Mouse (Mus musculus) spleen, embryonic (tissue): ENCODE results near the gene Rad51ap1.

Experiments used
- CTCF ChIA-PET: fragments of 350-600 bp; sonication (Branson Sonifier 250); formaldehyde crosslinking; loops from one replicate; lab custom pipeline; 2022; lab: Charles Lee

Gene Rad51ap1

GRCm38 (mm10) chr6:126939487-126940171 is at the start of gene Rad51ap1, which contains the start of gene D6Wsu163e:
Rad51ap1 (minus strand) TSS chr6:126939587.
D6Wsu163e (plus strand) TSS chr6:126939962.
- CTCF ChIA-PET = interaction anchor here (0.6 kb wide), 3 partner anchors 24 to 1486 kb away, joined by 3 read pairs; no protein-coding TSS in a partner anchor

GRCm38 (mm10) chr6:126981539-126982234 is 42.3 kb upstream of the Rad51ap1 start:
- CTCF ChIA-PET = no interaction called here

DNA sequence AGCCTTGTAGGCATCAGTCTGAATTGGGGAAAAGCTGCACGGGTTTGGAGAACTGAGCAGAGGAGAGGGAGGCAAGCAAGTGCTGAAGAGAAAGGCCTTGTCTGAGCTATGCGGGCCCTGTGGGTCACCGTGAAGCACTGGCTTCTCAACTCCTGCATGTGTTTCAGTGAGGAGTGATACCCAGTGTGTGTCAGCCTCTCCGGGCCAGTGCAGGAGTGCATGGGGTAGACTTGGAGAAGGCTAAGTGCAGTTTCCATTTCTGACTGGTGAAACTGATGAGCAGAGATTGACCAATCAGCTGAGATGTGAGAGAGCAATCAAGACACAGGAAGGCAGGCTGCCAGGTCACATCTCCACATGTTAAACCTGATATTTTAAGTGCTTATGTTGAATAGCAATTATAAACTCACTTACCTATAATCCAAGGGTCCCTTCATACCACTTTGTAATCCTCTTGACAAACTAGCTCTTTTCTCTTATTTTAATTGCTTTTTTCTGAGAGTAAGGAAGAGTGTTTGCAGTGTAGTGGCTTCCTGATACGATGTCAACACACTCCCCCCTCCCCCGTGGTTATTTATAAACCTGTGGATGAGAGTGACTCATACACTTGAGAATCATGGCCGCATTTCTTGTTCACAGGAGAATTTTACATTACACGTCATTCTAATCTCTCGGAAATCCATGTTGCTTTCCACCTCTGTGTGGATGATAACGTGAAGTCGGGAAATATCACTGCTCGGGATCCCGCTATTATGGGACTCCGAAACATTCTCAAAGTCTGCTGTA is 27.0 kb upstream of the Rad51ap1 start:
- CTCF ChIA-PET = no interaction called here

DNA sequence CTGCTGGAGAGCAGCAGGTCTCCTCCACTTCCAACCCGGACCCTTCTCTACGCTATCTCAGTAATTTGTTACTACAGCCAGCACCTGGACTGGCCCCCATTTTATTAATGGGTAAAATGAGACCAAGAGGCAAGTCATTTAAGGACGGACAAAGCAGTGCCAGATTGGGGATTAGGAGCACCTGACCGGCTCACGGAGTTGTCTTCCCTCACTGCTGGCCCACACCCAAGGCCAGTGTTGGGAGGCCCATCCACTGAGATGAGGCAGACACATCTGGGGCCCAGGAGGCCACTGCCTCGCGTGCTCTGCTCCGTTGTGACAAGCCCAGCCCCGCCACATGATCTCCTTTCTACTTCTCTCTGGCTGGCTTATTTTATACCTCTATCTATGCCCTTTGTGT is 24.0 kb upstream of the Rad51ap1 start:
- CTCF ChIA-PET = no interaction called here

- CTCF ChIA-PET = no interaction called here
Measured at GRCm38 (mm10) chr6:126962709-126963108, 23.3 kb upstream of the Rad51ap1 start.

DNA sequence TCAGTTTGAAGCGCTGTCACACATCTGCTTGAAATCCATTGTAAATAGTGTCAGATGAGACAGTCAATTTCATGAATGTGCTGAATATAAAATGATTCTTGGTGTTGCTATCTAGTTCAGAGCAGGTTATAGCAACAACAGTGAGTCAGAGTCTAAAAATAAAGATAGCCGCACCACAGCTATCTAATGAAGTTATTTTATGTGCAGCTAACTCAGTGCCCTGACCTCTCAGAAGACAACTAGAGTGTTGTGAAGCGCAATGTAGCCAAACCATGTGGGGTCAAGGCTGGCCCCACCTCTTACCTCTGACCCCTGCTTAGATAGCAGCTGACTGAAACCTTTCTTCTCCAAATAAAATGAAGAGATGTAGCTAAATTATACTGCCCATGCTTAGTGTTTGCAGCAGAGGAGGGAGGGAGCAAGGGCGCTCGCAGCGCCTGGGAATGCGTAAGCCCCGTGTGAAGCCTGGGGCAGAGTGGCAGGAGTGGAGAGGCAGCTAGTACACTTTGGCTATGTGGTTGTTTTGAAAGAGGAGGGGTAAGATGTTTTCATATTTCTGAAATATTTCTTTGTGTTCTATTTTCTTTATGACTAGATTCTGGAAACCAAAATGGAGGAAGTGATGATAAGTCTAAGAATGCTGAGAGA is 22.1 kb upstream of the Rad51ap1 start:
- CTCF ChIA-PET = no interaction called here

DNA sequence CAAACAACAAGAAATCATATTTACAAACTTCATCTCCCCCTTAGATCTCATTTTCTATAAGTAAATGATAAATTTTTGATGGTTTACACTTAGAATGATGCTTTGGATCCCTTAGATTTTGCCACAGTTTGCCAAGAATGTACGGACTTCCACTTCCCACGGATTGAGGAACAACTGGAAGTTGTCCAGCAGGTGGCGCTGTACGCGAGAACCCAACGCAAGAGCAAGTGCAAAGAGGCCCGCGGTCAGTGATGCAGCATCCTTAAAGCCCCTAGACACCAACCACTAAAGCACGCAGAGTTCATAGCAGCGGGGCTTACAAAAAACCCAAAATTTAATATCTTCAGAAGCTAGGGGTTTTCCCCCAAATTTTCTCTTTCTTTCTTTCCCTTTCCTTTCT is 16.3 kb upstream of the Rad51ap1 start:
- CTCF ChIA-PET = interaction anchor here (0.6 kb wide), 1 partner anchor 151 kb away, joined by 19 read pairs; no protein-coding TSS in a partner anchor

DNA sequence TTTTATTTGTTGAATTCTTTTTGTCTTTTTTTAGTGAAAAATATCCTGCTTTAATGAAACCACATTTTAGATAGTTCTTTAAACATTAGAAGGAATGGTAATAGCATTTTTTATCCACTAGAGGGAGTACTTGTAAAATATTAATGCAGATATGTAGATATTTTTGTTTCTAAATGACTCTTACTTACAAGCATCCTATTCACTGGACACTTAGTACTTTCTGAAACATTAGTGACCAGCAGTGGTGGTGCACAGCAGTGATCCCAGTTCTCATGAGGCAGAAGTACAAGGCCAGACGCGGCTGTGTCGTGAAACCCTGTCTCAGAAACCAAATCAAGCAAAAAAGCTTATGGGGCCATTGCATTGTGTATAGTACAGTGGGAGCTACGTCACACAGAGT is 8.9 kb upstream of the Rad51ap1 start:
- CTCF ChIA-PET = no interaction called here

- CTCF ChIA-PET = interaction anchor here (0.6 kb wide), 3 partner anchors 25 to 1485 kb away, joined by 3 read pairs; no protein-coding TSS in a partner anchor
Measured at GRCm38 (mm10) chr6:126940451-126940850, 1.1 kb upstream of the Rad51ap1 start.

DNA sequence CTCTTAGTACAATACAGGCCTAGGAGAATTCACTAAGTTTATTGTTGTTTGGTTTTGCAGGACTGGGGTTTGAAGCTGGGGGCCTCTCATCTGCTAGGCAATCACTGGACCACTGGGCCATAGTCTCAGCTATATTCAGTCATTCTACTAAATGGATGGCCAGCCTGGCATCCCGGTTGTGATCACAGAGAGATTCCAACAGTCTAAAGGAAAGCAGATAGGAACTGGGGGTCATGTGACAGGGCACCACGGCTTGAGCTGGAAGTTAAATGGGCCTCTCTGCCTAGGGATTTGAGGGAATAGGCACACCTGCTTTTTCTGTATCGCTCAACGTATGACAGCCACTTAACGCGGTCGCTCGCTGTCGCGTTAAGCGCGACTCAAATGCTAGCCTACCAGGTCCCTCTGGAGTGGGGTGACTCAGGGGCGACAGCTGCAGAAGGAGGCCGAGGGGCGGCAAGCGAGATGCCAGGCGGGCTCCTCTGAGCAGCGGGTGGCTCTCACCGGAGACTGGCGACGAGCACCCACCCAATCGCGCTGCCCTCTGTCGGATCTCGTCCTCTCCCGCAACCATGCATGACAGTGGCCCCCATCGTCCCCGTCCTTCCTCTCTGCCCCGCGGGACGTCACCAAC is 417 bp downstream of the Rad51ap1 start:
- CTCF ChIA-PET = no interaction called here

GRCm38 (mm10) chr6:126938047-126938446 is 1.3 kb downstream of the Rad51ap1 start:
- CTCF ChIA-PET = no interaction called here

DNA sequence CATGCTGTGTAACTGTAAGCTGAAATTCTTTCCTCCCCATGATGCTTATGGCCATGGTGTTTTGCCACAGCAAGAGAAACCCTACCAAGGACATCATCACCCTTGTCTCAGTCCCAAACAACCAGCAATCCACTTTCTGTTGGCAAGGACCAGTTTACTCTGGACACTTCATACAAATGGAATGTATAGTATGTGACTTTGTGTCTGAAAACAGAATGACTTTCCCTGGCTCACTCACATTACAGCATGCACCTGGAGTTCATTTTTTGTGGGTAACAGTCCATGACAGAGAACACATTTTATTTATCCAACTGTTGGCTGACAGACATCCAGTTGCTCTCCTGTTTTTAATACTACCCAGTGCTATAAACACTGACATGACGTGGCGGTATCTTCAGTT is 6.5 kb downstream of the Rad51ap1 start:
- CTCF ChIA-PET = no interaction called here

DNA sequence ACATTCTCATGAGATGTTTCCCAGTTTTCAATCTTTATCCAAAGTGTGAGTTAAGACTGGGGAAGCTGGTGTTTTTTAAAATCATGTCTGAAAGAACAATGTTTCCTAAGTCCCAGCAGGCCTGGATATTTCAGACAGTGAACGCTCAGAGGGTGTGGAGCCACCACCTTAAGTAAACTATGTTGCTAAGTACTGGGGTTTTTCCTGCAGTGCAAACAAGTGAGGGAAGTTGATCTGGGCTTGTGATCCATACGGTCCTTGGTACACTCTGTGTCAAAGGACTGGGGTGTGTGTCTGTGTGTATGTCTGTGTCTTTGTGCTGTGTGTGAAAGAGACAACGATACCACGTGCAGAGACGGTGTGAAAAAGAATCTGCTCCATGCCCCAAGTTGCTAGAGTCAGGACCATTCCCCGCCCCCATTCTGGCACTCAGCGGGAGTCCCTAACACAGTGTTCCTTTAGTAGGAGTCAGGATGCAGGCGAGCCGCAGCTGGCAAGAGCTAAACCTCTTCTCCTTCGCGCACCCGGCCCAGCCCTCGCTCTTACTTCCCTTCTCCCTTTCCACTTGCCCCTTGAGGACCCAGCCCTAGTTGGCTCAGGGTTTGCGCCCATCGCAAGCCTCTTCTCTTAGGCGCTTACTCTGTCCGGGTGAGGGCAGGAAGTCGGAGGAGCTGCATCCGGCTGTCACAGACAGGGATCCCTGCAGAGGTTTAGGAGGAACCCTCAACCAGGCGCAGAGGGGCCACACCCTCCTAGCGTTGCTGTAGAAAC is 18.1 kb downstream of the Rad51ap1 start, which contains the start of gene Dyrk4:
Gene Dyrk4 (minus strand): TSS at position 729 of the 771 bp plus-strand sequence.
- CTCF ChIA-PET = no interaction called here

GRCm38 (mm10) chr6:126914928-126915327 is 24.5 kb downstream of the Rad51ap1 start:
- CTCF ChIA-PET = interaction anchor here (0.6 kb wide), 1 partner anchor 25 kb away, joined by 3 read pairs; the partner anchor contains the start of gene D6Wsu163e

GRCm38 (mm10) chr6:126910727-126911126 is 28.7 kb downstream of the Rad51ap1 start:
- CTCF ChIA-PET = no interaction called here

DNA sequence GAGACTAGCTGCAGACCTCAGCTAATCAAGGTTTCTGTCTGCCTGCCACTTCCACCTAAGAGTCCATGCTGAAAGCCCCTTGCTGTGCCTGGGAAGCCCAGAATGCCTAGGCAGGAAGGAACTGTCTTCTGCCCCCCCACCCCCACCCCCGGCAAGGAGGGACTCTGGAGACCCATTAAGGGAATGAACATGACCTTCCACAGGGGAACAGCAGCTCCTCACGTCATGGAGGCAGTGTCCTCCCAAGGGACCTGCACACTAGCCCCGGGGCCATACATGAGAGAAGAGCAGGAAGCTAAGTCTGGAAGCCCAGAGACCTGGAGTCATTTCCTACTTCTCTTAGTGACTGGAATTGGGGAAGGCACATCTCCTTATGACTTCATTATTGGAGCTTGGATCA is 31.5 kb downstream of the Rad51ap1 start:
- CTCF ChIA-PET = interaction anchor here (0.7 kb wide), 1 partner anchor 12 kb away, joined by 8 read pairs; no protein-coding TSS in a partner anchor

- CTCF ChIA-PET = no interaction called here
Measured at GRCm38 (mm10) chr6:126907378-126907777, 32.0 kb downstream of the Rad51ap1 start.

- CTCF ChIA-PET = no interaction called here
Measured at GRCm38 (mm10) chr6:126877118-126877517, 62.3 kb downstream of the Rad51ap1 start.
